Mouse (Mus musculus) G1E (cell line): ENCODE measurements at regions not wholly inside any gene's neighbourhood (a gene's known extent, or its start where the extent isn't known, plus 50 kb on each side); places are given as distances from the start of the nearest gene placed in this dataset.

Source experiments
- CTCF ChIP-seq: IDR thresholded peaks from 2 replicates; pipeline ENCODE4 v1.5.1; 2012; ENCODE audit warnings: low read depth, low read length, inconsistent platforms, mixed read lengths
- GATA2 ChIP-seq: IDR thresholded peaks from 2 replicates; pipeline ENCODE4 v1.6.1; 2012; ENCODE audit warnings: low read depth, low read length, inconsistent platforms, borderline replicate concordance
- POLR2AphosphoS5 ChIP-seq: IDR thresholded peaks from 2 replicates; pipeline ENCODE4 v1.6.1; 2012; ENCODE audit warnings: low read depth, low read length, inconsistent platforms; ENCODE audit not compliant: insufficient replicate concordance

GRCm38 (mm10) chr9:92016521-92016920 lies 176.2 kb upstream of the Plscr5 start:
- TF ChIP-seq CTCF (no peak), GATA2 (no peak), POLR2AphosphoS5 (no peak)
